Mouse (Mus musculus) liver, adult 2 months (tissue): ENCODE results near the gene Rnf169. TPM values are rescaled to one million over a fixed set of nuclear protein-coding genes. Genes with fewer than 3 reads are reported as not detected.

ENCODE experiments used
- DNase-seq: peaks from one replicate; pipeline ENCODE4 v3.0.0-alpha.2; 2011; ENCODE audit warnings: low read depth, low spot score; ENCODE audit errors: extremely low read depth
- H3K27ac ChIP-seq: fragments of 200-500 bp; replicated peaks from 2 replicates; pipeline ENCODE4 v1.5.1; 2012; ENCODE audit warnings: low read depth, mild to moderate bottlenecking, control low read depth, inconsistent platforms, low read length; ENCODE audit not compliant: insufficient read depth
- H3K27me3 ChIP-seq: fragments of 200-500 bp; 2 replicates; pipeline ENCODE4 v1.6.1; 2012; ENCODE audit warnings: mild to moderate bottlenecking, moderate library complexity, low read length, inconsistent platforms; ENCODE audit not compliant: control insufficient read depth, insufficient read depth
- H3K36me3 ChIP-seq: fragments of 200-500 bp; 2 replicates; pipeline ENCODE4 v1.6.1; 2012; ENCODE audit warnings: low read length, inconsistent platforms; ENCODE audit not compliant: control insufficient read depth, insufficient read depth
- H3K4me1 ChIP-seq: fragments of 200-500 bp; 2 replicates; pipeline ENCODE4 v1.6.1; 2011; ENCODE audit warnings: low read length; ENCODE audit not compliant: control insufficient read depth, insufficient read depth
- H3K4me3 ChIP-seq: fragments of 200-500 bp; 2 replicates; pipeline ENCODE4 v1.5.1; 2011; ENCODE audit warnings: low read depth, mild to moderate bottlenecking, control low read depth, low read length, moderate library complexity; ENCODE audit not compliant: insufficient read depth
- H3K79me2 ChIP-seq: fragments of 200-500 bp; 2 replicates; pipeline ENCODE4 v1.6.1; 2012; ENCODE audit warnings: inconsistent platforms, mild to moderate bottlenecking, low read length, moderate library complexity; ENCODE audit not compliant: control insufficient read depth, insufficient read depth
- H3K9ac ChIP-seq: fragments of 200-500 bp; 2 replicates; pipeline ENCODE4 v1.6.1; 2012; ENCODE audit warnings: low read depth, mild to moderate bottlenecking, control low read depth, inconsistent platforms, low read length
- CTCF ChIP-seq: fragments of 200-500 bp; IDR thresholded peaks from 2 replicates; pipeline ENCODE4 v1.5.1; 2011; ENCODE audit warnings: low read depth, low read length, control low read depth
- POLR2A ChIP-seq: fragments of 200-500 bp; IDR thresholded peaks from 2 replicates; pipeline ENCODE4 v1.6.1; 2011; ENCODE audit warnings: low read length, control low read depth; ENCODE audit not compliant: insufficient read depth; ENCODE audit errors: extremely low read depth
- WGBS: fragments of 180-500 bp; shearing (Covaris S2); methylation state at CpG from one replicate; pipeline ENCODE4 v1.1.7; 2018; 5-methylcytosine and 5-hydroxymethylcytosine counted together
- polyA plus RNA-seq: library from polyadenylated mRNA; depleted of rRNA; stranded (reverse); fragments of >200 nt; gene quantifications from 2 replicates; pipeline ENCODE4 v1.2.3, GENCODE M21; 2012
- total RNA-seq: library from RNA; depleted of rRNA; stranded (reverse); fragments of >200 nt; gene quantifications from 2 replicates; pipeline ENCODE4 v1.2.3, GENCODE M21; 2014

The Rnf169 gene
- total and polyA plus RNA-seq, 2 experiments, result 5.6 to 27.6 TPM

DNA sequence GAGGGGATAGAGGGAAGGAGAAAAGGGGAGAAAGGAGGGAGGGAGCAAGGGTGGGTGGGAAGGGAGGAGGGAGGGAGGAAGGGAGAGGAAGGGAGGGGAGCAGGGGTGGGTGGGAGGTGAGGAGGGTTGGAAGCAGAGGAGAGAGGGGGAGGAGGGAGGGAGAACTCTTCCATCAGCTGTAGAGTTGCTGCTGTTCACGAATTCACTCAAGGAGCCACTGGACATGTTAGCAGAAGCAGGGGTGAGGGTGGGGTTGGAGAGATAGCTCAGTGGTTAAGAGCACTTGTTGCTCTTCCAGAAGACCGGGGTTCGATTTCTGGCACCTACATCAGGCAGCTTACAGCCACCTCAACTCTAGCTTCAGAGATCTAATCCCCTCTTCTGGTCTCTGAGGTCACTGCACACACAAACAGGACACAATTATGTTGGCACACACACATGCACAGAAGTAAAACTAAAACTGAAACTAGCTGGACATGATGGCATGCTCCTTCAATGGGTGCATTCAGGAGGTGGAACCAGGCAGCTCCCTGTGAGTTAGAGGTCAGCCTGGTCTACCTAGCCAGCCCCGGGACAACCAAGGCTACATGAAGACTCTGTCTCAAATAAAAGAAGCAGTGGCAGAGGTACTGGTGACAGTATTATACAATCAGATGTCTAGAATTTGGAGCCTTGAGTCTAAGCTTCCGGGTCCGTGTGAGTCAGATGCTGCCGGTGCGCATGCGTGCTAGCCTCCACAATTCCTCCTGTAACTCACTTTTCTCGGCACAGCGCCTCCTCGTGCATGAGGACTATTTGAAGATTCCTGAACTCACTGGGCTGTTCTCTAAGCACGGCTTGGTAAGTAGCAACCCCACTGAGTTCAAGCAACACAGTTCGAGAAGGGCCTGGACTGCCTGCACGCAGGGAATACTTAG lies 9.9 kb upstream of the Rnf169 start:
- no peak for TF ChIP-seq CTCF
- no peak for TF ChIP-seq POLR2A
- Histone ChIP-seq H3K27me3 (no peaks in the 10 kb centered on the region), H3K36me3 (no peaks in the 10 kb centered on the region), H3K79me2 (no peaks in the 10 kb centered on the region), H3K4me1 (no peaks in the 10 kb centered on the region), H3K4me3 (no peak overlapping the region), H3K9ac (no peak overlapping the region), H3K27ac (no peak overlapping the region)
- DNase-seq, result peak; percentile 38
- 77% methylated on average over 15 of the region's 15 CpGs for WGBS

DNA sequence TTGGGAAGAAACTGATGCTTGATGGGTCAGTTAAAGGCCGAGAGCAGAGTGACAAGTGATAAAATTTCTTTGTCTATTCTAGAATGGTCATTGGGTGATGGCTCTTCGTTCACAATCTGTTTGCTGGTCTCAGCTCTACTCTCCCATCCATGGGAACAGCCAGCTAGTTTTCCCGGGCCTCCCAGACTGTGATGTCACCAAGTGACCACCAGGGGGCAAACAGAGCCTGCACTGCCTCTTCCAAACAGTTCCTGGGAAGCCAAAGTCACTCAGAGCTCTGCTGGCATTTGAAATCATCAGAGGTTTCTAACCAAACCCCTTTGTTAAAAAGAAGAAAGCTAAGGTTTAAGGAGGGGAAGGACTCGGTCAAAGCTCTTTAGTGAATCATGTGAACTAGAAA lies 8.5 kb upstream of the Rnf169 start:
- Histone ChIP-seq H3K4me3 (no peak overlapping the region), H3K4me1 (no peaks in the 10 kb centered on the region), H3K27ac (no peak overlapping the region), H3K9ac (no peak overlapping the region), H3K36me3 (no peaks in the 10 kb centered on the region), H3K79me2 (no peaks in the 10 kb centered on the region), H3K27me3 (no peaks in the 10 kb centered on the region)
- 2% methylated on average over 4 of the region's 4 CpGs for WGBS
- no peak for TF ChIP-seq POLR2A
- peak; percentile 93 for TF ChIP-seq CTCF
- no peak for DNase-seq

DNA sequence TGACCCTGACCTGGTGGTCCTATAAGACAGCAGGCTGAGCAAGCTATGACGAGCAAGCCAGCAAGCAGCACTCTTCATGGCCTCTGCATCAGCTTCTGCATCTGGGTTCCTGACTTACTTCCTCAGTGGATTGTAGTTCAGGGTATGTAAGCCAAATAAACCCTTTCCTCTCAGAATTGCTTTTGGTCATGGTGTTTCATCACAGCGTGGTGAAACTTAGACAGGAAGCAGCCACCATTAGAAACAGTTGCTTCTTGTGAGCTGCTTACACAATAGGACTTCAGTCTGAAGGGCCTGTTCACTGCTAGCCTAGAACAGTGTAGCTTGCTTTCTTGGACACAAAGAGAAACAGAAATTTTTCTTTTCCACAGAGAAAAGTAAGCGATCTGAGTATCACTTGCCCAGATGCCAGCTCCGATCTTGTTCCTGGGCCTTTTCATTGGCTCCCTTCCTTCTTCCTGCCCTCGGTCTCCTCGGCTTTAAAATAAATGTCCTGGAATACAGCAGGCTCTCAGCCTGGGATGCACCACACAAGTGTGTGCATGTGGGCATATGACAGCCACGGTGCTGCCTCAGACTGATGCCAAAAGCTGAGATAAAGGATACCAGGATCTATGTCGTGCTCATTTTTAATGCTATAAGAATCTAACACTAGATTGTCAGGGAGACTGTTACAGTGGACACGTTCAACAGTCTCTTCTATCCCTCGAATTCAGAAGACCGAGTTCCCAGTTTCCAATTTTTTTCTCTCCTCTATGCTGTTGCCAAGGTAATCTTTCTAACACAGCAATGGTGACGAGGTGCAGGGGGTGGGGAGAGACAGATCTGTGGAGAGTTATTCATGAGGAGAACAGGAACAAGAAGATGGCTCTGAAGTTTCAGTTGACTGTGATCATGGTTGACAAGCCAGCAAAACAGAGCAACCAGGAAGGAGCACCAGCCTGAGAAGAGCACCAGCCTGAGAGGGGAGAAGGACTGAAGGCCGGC lies 2.3 kb upstream of the Rnf169 start:
- H3K4me1 ChIP-seq, result peaks cover 5% of the 10 kb centered on the region
- TF ChIP-seq CTCF (no peak), POLR2A (no peak)
- H3K4me3 ChIP-seq, result no peak overlapping the region
- H3K79me2 ChIP-seq, result peaks cover 9% of the 10 kb centered on the region
- WGBS, result 91% methylated on average over 13 of the region's 13 CpGs
- H3K9ac ChIP-seq, result no peak overlapping the region
- H3K27me3 ChIP-seq, result no peaks in the 10 kb centered on the region
- no peak overlapping the region for H3K27ac ChIP-seq
- no peaks in the 10 kb centered on the region for H3K36me3 ChIP-seq
- no peak for DNase-seq

DNA sequence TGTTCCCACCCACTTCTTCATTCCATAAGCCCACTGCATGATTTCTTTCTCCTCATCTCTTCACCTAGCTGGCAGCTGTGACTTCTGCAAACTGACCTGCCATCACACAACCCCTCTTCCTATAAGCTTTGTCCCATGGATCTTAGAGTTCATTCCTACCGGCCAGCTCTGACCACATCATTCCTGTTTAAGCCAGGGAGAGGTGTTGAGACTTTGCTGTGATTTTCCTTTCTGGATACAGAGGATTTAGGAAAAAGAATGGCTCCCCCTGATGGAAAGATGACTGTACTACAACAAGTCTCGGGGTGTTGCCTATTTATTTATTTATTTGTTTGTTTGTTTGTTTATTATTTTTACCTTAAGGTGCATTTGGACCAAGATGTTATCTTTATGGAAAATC lies 1.1 kb upstream of the Rnf169 start:
- Histone ChIP-seq H3K36me3 (no peaks in the 10 kb centered on the region), H3K79me2 (peaks cover 9% of the 10 kb centered on the region), H3K4me3 (no peak overlapping the region), H3K4me1 (peaks cover 10% of the 10 kb centered on the region), H3K27ac (no peak overlapping the region), H3K27me3 (no peaks in the 10 kb centered on the region), H3K9ac (no peak overlapping the region; the same call in 1 of the 2 replicates)
- TF ChIP-seq POLR2A, result no peak
- TF ChIP-seq CTCF, result peak; percentile 40; the same call in 1 of the 2 replicates
- peak; percentile 69 for DNase-seq
- WGBS, result 4% methylated on average over 2 of the region's 2 CpGs

DNA sequence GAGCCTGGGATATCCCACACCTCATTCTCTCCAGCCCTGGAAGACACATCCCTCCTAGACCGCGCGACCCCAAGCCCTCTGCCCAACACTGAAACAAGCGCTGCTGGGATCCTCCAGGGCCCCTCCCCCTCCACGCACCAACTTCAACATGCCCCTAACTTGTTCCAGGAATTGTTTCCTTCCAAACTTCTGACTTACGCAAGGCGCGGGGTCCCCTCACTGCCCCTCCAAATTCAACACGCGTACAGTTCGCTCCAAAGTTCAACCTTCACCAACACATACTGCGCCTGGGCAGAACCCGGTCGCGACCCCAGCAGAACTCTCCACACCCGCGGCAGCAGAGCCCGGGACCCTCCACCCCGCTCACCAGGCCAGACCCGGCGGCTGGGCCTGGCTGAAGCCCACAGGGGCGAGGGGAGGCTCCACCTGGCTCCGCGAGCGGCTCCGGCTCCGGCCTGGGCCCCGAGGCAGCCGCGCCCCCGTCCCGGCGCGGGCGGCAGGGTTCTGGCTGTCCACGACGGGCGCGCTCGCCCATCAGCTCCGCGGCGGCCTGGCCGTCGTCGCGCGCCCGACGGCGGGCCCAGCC lies 609 bp downstream of the Rnf169 start:
- Histone ChIP-seq H3K27me3 (no peaks in the 10 kb centered on the region), H3K36me3 (no peaks in the 10 kb centered on the region), H3K4me3 (peak overlapping the region; percentile 91), H3K9ac (peak overlapping the region; percentile 99), H3K79me2 (peaks cover 9% of the 10 kb centered on the region), H3K27ac (peak overlapping the region; percentile 97), H3K4me1 (peaks cover 16% of the 10 kb centered on the region)
- peak; percentile 75 for DNase-seq
- TF ChIP-seq CTCF (no peak), POLR2A (0 out of 2 replicates have a peak, but pooled peaks have one; percentile 12)
- WGBS, result under 1% methylated on average over 42 of the region's 51 CpGs
